Mouse (Mus musculus): Measurements from ENCODE around the gene Idnk. TPM values are rescaled to one million over a fixed set of nuclear protein-coding genes. Genes with fewer than 3 reads are reported as not detected.
A peak's percentile ranks its signal among the peaks of the same experiment; 100 is the strongest.

Gene Idnk
- total and polyA plus RNA-seq, 3 experiments, result 14.8 to 63.2 (median 46.7) TPM

DNA sequence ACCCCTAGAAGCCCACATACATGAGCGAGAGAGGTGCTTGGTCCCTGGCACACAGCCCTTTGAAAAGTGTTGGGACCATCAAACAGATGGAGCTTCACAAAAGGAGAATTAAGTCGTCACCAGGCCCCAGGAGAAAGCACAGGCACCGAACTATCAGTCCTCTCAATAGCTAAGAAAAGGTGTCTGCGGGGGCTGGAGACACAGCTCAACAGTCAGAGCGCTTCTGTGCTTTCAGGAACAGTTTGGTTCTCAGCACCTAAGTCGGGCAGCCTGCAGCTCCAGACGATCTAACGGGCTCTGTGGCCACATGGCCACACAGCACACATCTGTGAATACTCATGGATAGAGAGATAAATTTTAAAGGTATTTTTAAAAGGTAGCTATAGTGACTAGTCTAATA, 28.8 kb downstream of the Idnk start:
- Histone ChIP-seq H3K4me3 (ENCODE audit: low read depth, low read length) (no peak overlapping the region), H3K27me3 (ENCODE audit: insufficient read depth, low read length) (no peaks in the 10 kb centered on the region), H3K9me3 (replicated peaks) (no peaks in the 10 kb centered on the region), H3K4me1 (ENCODE audit: insufficient read depth, low read depth, low read length) (no peaks in the 10 kb centered on the region; the same call in none of the 2 replicates), H3K36me3 (replicated peaks) (peaks cover 92% of the 10 kb centered on the region)
- ATAC-seq (ENCODE audit: extremely low read depth, insufficient number of reproducible peaks, low FRiP score, poor library complexity, severe bottlenecking) (no peak), DNase-seq (ENCODE audit: low spot score) (no peak)
- no peak for TF ChIP-seq CTCF (IDR thresholded peaks at IDR 0.05; ENCODE audit: low read depth, low read length)
- no peak for TF ChIP-seq GATA2 (IDR thresholded peaks at IDR 0.05; ENCODE audit: borderline replicate concordance, low read depth, low read length)
- TF ChIP-seq GATA1 (IDR thresholded peaks at IDR 0.05; ENCODE audit: borderline replicate concordance, low read length), result no peak
- no peak for TF ChIP-seq POLR2AphosphoS5 (IDR thresholded peaks at IDR 0.05; ENCODE audit: insufficient replicate concordance, low read depth, low read length)
- no peak for TF ChIP-seq TAL1 (conservative IDR thresholded peaks at IDR 0.05; ENCODE audit: low read depth, low read length)

DNA sequence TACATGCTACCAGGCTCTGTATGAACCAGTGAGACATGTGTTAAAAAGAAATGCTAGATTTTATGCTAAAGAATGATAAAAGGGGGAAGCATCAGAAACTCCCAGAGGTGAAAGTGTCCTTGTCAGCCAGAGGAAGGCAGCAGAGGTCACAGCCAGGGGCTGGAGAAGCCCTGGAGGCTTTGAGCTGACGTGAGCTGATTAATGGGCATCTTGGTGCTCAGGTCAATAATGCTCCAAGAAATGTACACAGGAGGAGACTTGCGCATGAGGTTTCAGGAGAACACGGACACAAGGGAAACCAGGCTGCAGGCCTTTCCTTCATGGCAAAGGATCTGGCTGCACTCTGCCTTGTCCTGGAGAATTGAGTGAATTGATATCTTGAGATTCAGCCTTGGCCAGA, 30.3 kb downstream of the Idnk start:
- no peak for ATAC-seq (ENCODE audit: extremely low read depth, insufficient number of reproducible peaks, low FRiP score, poor library complexity, severe bottlenecking)

DNA sequence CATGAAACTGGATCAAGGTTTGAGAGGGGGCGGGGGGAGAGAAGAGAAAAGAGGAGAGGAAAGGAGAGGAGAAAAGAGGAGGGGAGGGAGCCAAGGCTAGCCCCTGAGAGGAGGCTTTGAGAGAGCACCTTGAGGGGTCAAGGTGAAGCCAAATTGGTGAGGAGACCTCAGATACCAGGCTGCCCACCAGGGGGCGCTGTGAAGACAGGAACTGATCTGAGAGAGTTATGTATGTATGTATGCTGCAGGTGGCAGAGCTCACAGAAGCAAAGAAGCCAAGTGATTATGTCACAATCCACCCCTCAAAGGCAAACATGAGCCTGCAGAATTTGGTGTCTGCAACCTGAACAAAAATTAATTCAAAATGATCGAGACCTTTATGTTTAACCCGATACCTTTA, 31.0 kb downstream of the Idnk start:
- H3K4me1 ChIP-seq (ENCODE audit: insufficient read depth, low read depth, low read length), result no peaks in the 10 kb centered on the region; the same call in none of the 2 replicates
- H3K9me3 ChIP-seq (replicated peaks), result no peaks in the 10 kb centered on the region
- DNase-seq (ENCODE audit: low spot score) (peak; percentile 31), ATAC-seq (ENCODE audit: extremely low read depth, insufficient number of reproducible peaks, low FRiP score, poor library complexity, severe bottlenecking) (peak; percentile 49)
- no peak for TF ChIP-seq TAL1 (conservative IDR thresholded peaks at IDR 0.05; ENCODE audit: low read depth, low read length)
- peak; percentile 75 for TF ChIP-seq CTCF (IDR thresholded peaks at IDR 0.05; ENCODE audit: low read depth, low read length)
- H3K36me3 ChIP-seq (replicated peaks), result peaks cover 90% of the 10 kb centered on the region
- H3K4me3 ChIP-seq (ENCODE audit: low read depth, low read length), result no peak overlapping the region
- H3K27me3 ChIP-seq (ENCODE audit: insufficient read depth, low read length), result no peaks in the 10 kb centered on the region

More for the DNA sequence above, 30.3 kb downstream of the Idnk start:
- Histone ChIP-seq H3K4me3 (ENCODE audit: low read depth, low read length) (no peak overlapping the region), H3K36me3 (replicated peaks) (peaks cover 92% of the 10 kb centered on the region), H3K27me3 (ENCODE audit: insufficient read depth, low read length) (no peaks in the 10 kb centered on the region), H3K9me3 (replicated peaks) (no peaks in the 10 kb centered on the region), H3K4me1 (ENCODE audit: insufficient read depth, low read depth, low read length) (no peaks in the 10 kb centered on the region; the same call in none of the 2 replicates)
- TF ChIP-seq GATA1 (IDR thresholded peaks at IDR 0.05; ENCODE audit: borderline replicate concordance, low read length) (no peak), GATA2 (IDR thresholded peaks at IDR 0.05; ENCODE audit: borderline replicate concordance, low read depth, low read length) (no peak), POLR2AphosphoS5 (IDR thresholded peaks at IDR 0.05; ENCODE audit: insufficient replicate concordance, low read depth, low read length) (no peak), CTCF (IDR thresholded peaks at IDR 0.05; ENCODE audit: low read depth, low read length) (no peak), TAL1 (conservative IDR thresholded peaks at IDR 0.05; ENCODE audit: low read depth, low read length) (no peak)
- no peak for DNase-seq (ENCODE audit: low spot score)

DNA sequence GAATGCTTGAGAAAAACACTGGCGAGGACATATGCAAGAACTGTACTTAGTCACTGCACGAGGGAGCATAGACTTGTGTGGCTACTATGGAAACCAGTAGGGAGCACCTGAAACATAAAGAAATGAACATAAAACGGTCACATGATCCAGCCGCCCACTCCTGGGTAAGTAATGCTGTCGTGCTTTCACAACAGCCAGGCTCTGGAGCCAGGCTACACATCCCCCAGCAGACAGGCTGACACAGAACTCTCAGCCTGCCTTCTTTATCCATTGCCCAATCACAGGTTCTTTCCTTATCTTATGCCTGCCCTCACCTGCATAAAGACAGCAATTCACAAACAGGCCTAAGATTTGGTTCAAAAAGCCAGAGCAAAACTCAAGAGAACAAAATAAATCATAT, 32.0 kb downstream of the Idnk start:
- Histone ChIP-seq H3K36me3 (replicated peaks) (peaks cover 89% of the 10 kb centered on the region), H3K4me1 (ENCODE audit: insufficient read depth, low read depth, low read length) (no peaks in the 10 kb centered on the region; the same call in none of the 2 replicates), H3K27me3 (ENCODE audit: insufficient read depth, low read length) (no peaks in the 10 kb centered on the region), H3K4me3 (ENCODE audit: low read depth, low read length) (no peak overlapping the region), H3K9me3 (replicated peaks) (no peaks in the 10 kb centered on the region)
- TF ChIP-seq GATA2 (IDR thresholded peaks at IDR 0.05; ENCODE audit: borderline replicate concordance, low read depth, low read length), result no peak
- no peak for TF ChIP-seq POLR2AphosphoS5 (IDR thresholded peaks at IDR 0.05; ENCODE audit: insufficient replicate concordance, low read depth, low read length)
- no peak for TF ChIP-seq TAL1 (conservative IDR thresholded peaks at IDR 0.05; ENCODE audit: low read depth, low read length)
- no peak for TF ChIP-seq CTCF (IDR thresholded peaks at IDR 0.05; ENCODE audit: low read depth, low read length)
- TF ChIP-seq GATA1 (IDR thresholded peaks at IDR 0.05; ENCODE audit: borderline replicate concordance, low read length), result no peak
- no peak for DNase-seq (ENCODE audit: low spot score)
- no peak for ATAC-seq (ENCODE audit: extremely low read depth, insufficient number of reproducible peaks, low FRiP score, poor library complexity, severe bottlenecking)

- H3K27me3 ChIP-seq (ENCODE audit: insufficient read depth, low read length), result no peaks in the 10 kb centered on the region
- H3K9me3 ChIP-seq (replicated peaks), result no peaks in the 10 kb centered on the region
- DNase-seq (ENCODE audit: low spot score), result no peak
- H3K4me3 ChIP-seq (ENCODE audit: low read depth, low read length), result no peak overlapping the region
- peaks cover 91% of the 10 kb centered on the region for H3K36me3 ChIP-seq (replicated peaks)
- no peak for TF ChIP-seq CTCF (IDR thresholded peaks at IDR 0.05; ENCODE audit: low read depth, low read length)
- TF ChIP-seq TAL1 (conservative IDR thresholded peaks at IDR 0.05; ENCODE audit: low read depth, low read length), result no peak
- no peak for TF ChIP-seq POLR2AphosphoS5 (IDR thresholded peaks at IDR 0.05; ENCODE audit: insufficient replicate concordance, low read depth, low read length)
- TF ChIP-seq GATA1 (IDR thresholded peaks at IDR 0.05; ENCODE audit: borderline replicate concordance, low read length), result no peak
- TF ChIP-seq GATA2 (IDR thresholded peaks at IDR 0.05; ENCODE audit: borderline replicate concordance, low read depth, low read length), result no peak
- no peak for ATAC-seq (ENCODE audit: extremely low read depth, insufficient number of reproducible peaks, low FRiP score, poor library complexity, severe bottlenecking)
- peaks cover 2% of the 10 kb centered on the region for H3K4me1 ChIP-seq (ENCODE audit: insufficient read depth, low read depth, low read length)
Measured at GRCm38 (mm10) chr13:58191516-58191915, 34.1 kb downstream of the Idnk start.

DNA sequence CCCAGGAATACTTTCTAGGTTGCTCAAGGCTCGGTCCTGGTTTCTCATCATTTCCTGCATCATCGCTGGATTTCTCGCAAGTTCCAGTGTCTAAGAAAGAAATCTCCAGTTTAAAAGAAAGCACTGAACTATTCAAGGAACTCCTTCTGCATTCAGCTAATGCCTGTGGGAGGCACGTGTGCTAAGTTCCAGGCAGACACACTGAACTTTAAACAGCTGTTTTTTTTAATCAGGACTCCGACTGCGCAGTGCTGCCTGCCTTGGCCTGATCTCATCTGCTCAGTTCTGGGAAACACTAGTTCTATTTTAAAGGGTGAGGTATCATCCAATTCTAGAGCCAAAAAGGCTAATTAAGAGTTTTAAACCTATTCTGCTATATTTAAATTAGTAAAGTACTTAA, 34.7 kb downstream of the Idnk start:
- no peak overlapping the region for H3K4me3 ChIP-seq (ENCODE audit: low read depth, low read length)
- ATAC-seq (ENCODE audit: extremely low read depth, insufficient number of reproducible peaks, low FRiP score, poor library complexity, severe bottlenecking), result no peak
- H3K36me3 ChIP-seq (replicated peaks), result peaks cover 91% of the 10 kb centered on the region
- no peaks in the 10 kb centered on the region for H3K9me3 ChIP-seq (replicated peaks)
- TF ChIP-seq CTCF (IDR thresholded peaks at IDR 0.05; ENCODE audit: low read depth, low read length), result no peak
- TF ChIP-seq GATA1 (IDR thresholded peaks at IDR 0.05; ENCODE audit: borderline replicate concordance, low read length), result no peak
- no peak for TF ChIP-seq TAL1 (conservative IDR thresholded peaks at IDR 0.05; ENCODE audit: low read depth, low read length)
- no peak for TF ChIP-seq POLR2AphosphoS5 (IDR thresholded peaks at IDR 0.05; ENCODE audit: insufficient replicate concordance, low read depth, low read length)
- no peak for TF ChIP-seq GATA2 (IDR thresholded peaks at IDR 0.05; ENCODE audit: borderline replicate concordance, low read depth, low read length)
- H3K27me3 ChIP-seq (ENCODE audit: insufficient read depth, low read length), result no peaks in the 10 kb centered on the region
- peaks cover 2% of the 10 kb centered on the region for H3K4me1 ChIP-seq (ENCODE audit: insufficient read depth, low read depth, low read length)
- DNase-seq (ENCODE audit: low spot score), result no peak

All from G1E (cell line).